Mouse (Mus musculus): ENCODE measurements at regions not wholly inside any gene's neighbourhood (a gene's known extent, or its start where the extent isn't known, plus 50 kb on each side); places are given as distances from the start of the nearest gene placed in this dataset.
A peak's percentile ranks its signal among the peaks of the same experiment; 100 is the strongest.
"Not testable (repeated sequence)": the region's sequence is repeated elsewhere in the genome, so short reads cannot be mapped to it uniquely, and the experiment has no call there.

DNA sequence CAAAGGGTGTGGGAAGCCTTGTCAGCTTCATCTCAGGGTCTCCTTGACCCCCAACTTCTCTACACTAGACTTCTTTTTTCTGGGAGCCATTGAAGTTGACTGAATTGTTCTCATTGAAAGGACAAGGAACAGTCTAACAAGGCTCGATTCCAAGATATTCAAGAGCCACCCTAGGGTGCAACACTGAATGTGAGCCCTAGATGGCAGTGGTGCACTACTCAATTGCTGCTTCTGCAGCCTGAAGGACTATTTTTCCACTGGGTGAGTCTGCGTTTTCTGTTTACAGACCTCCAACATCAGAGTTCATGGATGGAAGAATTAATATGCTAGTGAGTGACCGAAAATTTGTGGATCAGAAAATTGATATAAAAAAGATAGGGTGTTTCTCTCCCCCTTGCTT, 161.5 kb downstream of the Hpcal1 start:
- DNase-seq (ENCODE audit: low spot score in 2 of 2), result peak in 1 of 2 experiments; percentile 23

DNA sequence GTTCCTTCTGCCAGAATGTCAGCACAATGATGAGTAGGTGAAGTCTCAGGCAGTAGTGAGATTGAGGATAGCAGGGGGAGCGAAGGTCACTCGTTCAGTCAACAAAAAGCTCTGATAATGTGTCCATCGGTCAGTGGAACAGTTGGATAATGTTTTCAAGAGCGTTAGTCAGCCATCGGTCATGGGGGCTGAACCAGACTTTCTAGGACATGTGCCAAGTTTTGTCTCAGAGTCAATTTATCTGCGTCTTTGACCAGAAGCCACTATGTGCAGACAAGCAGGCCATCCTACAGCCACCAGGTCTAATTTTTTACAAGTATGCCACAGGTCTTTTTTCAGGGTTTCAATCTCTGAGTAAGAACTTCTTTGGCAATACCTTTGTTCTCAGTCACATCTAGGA, 181.8 kb downstream of the Hpcal1 start:
- DNase-seq (ENCODE audit: low spot score in 2 of 2), result not testable (repeated sequence)

DNA sequence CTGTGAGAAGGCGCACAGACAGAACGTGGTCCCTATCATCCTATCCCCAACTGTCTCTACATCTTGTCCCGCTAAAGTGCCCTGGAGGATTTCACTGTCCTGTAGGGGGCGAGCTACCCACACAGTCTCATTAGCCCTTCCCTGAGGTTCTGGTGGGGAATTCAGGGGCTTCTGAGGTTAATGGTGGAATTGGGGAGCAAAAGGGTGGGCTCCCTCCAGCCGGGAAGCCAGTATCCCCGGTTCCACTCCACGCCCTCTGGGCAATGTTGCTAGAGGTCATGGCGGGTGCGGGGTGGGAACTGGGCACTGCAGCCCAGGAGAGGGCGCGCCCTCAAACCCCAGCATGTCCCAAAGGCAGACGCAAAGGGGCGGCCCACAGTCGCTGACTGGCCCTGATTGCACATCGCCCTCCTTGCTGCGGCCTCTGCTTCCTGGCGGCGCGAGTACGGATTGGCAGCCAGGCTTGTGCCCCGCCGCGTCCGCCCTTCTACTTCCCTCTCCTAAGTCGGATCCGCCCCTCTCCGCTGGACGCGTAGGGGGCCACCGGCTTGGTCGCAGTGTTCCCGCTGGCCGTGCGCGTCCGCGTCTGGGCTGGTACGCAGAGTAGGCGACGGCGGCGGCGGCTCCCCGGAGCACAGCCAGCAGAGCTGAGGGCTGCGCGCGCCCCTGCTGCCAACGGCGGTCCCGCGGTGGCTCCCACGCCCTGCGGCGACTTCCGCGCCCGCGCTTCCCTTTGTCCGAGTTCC, 190.9 kb downstream of the Hpcal1 start:
- peak; percentile 79 to 87 for DNase-seq (ENCODE audit: low spot score in 2 of 2)

- DNase-seq (ENCODE audit: low spot score in 2 of 2), result peak; percentile 9 to 16
Measured at GRCm38 (mm10) chr12:17882117-17883116, 191.8 kb downstream of the Hpcal1 start.

- DNase-seq (ENCODE audit: low spot score in 2 of 2), result not testable (repeated sequence)
Measured at GRCm38 (mm10) chr12:17891663-17892310, 201.1 kb downstream of the Hpcal1 start.

DNA sequence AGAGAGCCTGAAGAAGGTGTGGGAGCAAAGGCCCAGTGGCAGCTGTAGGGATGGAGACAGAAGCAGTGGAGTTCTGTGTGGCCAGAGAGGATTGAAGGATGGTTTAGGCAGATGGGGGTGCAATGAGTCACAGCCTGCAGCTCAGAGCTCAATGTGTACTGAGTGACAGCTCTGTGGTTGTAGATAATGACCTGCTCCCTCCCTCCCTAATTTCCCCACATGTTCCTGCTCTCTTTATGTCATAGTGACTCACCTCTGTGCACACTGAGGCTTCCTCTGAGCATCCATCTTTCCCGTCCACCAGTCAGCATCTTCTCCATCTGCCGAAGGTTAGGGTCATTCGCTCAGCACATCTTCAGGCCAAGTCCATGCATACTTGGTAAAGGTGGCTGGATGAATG, 222.4 kb downstream of the Hpcal1 start:
- not testable (repeated sequence) for DNase-seq (ENCODE audit: low spot score in 2 of 2)

Measured in gastrocnemius, postnatal 4 days (tissue).